Mouse (Mus musculus) small intestine, adult 2 months (tissue): ENCODE measurements at regions not wholly inside any gene's neighbourhood (a gene's known extent, or its start where the extent isn't known, plus 50 kb on each side); places are given as distances from the start of the nearest gene placed in this dataset.
"Not testable (repeated sequence)": the region's sequence is repeated elsewhere in the genome, so short reads cannot be mapped to it uniquely, and the experiment has no call there.

Experiments used
- H3K27ac ChIP-seq: fragments of 200-500 bp; 2 replicates; pipeline ENCODE4 v1.5.1; 2012; ENCODE audit warnings: low read depth, low read length, control low read depth, inconsistent platforms; ENCODE audit not compliant: insufficient read depth
- H3K27me3 ChIP-seq: fragments of 200-500 bp; 2 replicates; pipeline ENCODE4 v1.6.1; 2012; ENCODE audit warnings: mild to moderate bottlenecking, moderate library complexity, low read length, inconsistent platforms; ENCODE audit not compliant: control insufficient read depth, insufficient read depth
- H3K36me3 ChIP-seq: fragments of 200-500 bp; 2 replicates; pipeline ENCODE4 v1.6.1; 2012; ENCODE audit warnings: mild to moderate bottlenecking, low read length, control low read depth, inconsistent platforms; ENCODE audit not compliant: control insufficient read depth, insufficient read depth
- H3K4me1 ChIP-seq: fragments of 200-500 bp; 2 replicates; pipeline ENCODE4 v1.6.1; 2012; ENCODE audit warnings: low read length, inconsistent platforms, mixed read lengths; ENCODE audit not compliant: control insufficient read depth, insufficient read depth, insufficient read length
- H3K4me3 ChIP-seq: fragments of 200-500 bp; 2 replicates; pipeline ENCODE4 v1.5.1; 2012; ENCODE audit warnings: low read depth, mild to moderate bottlenecking, control low read depth, inconsistent platforms, low read length, moderate library complexity
- CTCF ChIP-seq: fragments of 200-500 bp; IDR thresholded peaks from 2 replicates; pipeline ENCODE4 v1.5.1; 2012; ENCODE audit warnings: low read depth, mild to moderate bottlenecking, control low read depth, inconsistent platforms, low read length, moderate library complexity, mixed read lengths; ENCODE audit not compliant: insufficient replicate concordance, insufficient read length; ENCODE audit errors: extremely low read depth
- POLR2A ChIP-seq: fragments of 200-500 bp; IDR thresholded peaks from 2 replicates; pipeline ENCODE4 v1.6.1; 2012; ENCODE audit warnings: low read depth, mild to moderate bottlenecking, control low read depth, inconsistent platforms, low read length, moderate library complexity
- WGBS: fragments of 180-500 bp; shearing (Covaris S2); methylation state at CpG from one replicate; pipeline ENCODE4 v1.1.7; 2018; 5-methylcytosine and 5-hydroxymethylcytosine counted together

DNA sequence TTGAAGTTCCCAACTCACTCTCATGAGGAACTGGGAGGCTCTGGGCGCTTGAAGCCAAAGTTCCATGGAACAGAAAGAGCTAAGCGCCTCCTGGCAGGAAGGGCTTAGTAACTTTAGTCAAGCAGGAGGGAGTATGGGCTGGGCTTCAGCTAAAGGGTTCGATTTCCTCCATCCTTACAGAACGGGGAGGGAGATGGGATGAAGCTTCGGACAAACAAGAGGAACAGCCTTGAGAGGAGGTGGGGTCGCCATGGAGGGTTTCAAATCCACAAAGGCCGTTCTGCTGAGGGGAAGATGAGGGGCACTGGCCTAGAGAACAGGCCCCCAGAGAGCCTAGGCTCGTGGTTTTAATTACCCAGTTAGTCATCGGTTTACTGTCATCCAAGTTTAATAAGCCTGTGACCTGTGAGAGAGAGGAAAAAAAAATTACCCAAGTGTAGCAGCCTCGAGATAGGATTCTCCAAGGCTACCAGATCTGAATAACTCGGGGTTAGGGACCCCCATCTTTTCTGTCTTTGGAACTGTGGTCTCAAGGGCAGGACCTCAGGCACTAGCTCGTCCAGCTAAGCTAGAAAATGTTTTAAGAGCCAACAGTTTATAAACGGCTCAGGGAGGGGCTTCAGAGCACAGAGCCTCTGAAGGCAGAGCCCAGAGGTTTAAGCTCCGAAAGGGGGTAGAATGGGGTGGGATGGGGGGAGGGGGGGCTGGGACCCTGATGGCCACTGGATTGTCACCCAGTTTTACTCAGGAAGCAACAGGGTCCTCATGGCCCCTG, 102.1 kb upstream of the Gm9887 start:
- H3K4me1 ChIP-seq: peaks cover 9% of the 10 kb centered on the region
- TF ChIP-seq CTCF (no peak), POLR2A (no peak)
- H3K27ac ChIP-seq: peak overlapping the region; percentile 75
- 63% methylated on average over 14 of the region's 14 CpGs for WGBS
- no peaks in the 10 kb centered on the region for H3K27me3 ChIP-seq
- H3K36me3 ChIP-seq: no peaks in the 10 kb centered on the region
- peak overlapping the region; percentile 40 for H3K4me3 ChIP-seq

- WGBS: 88% methylated on average over 13 of the region's 13 CpGs
- H3K4me1 ChIP-seq: peaks cover 9% of the 10 kb centered on the region
- H3K27me3 ChIP-seq: no peaks in the 10 kb centered on the region
- H3K27ac ChIP-seq: peak overlapping the region; percentile 17; the same call in 1 of the 2 replicates
- H3K36me3 ChIP-seq: no peaks in the 10 kb centered on the region
- H3K4me3 ChIP-seq: no peak overlapping the region
- TF ChIP-seq CTCF (no peak), POLR2A (no peak)
Measured at GRCm38 (mm10) chr12:69473379-69474057, 101.3 kb upstream of the Gm9887 start.

DNA sequence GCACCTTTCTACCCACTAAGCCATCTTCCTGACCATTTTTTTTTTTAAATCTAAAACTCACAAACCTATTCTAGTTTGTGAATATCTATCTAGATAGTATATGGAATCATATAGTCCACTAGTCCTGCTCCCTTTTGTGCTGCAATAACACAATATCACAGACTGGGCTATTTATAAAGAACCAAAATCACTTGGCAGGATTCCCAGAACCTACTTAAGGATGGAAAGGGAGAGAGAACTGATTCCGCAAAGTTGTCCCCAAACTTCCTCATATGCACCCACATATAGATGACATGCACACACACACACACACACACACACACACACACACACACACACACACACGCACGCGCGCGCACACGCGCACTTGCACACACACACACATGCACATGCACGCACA, 100.7 kb upstream of the Gm9887 start:
- H3K27ac ChIP-seq: 0 out of 2 replicates have a peak overlapping the region, but pooled peaks have one; percentile 36
- 82% methylated on average over 9 of the region's 9 CpGs for WGBS
- no peak for TF ChIP-seq CTCF
- no peak for TF ChIP-seq POLR2A
- H3K27me3 ChIP-seq: no peaks in the 10 kb centered on the region
- peaks cover 9% of the 10 kb centered on the region for H3K4me1 ChIP-seq
- no peak overlapping the region for H3K4me3 ChIP-seq
- no peaks in the 10 kb centered on the region for H3K36me3 ChIP-seq

- Histone ChIP-seq H3K4me1 (peaks cover 9% of the 10 kb centered on the region), H3K27ac (peak overlapping the region; percentile 63; the same call in 1 of the 2 replicates), H3K27me3 (no peaks in the 10 kb centered on the region), H3K4me3 (no peak overlapping the region), H3K36me3 (no peaks in the 10 kb centered on the region)
- TF ChIP-seq CTCF (no peak), POLR2A (no peak)
- 73% methylated on average over 5 of the region's 5 CpGs for WGBS
Measured at GRCm38 (mm10) chr12:69471876-69472275, 99.6 kb upstream of the Gm9887 start.

DNA sequence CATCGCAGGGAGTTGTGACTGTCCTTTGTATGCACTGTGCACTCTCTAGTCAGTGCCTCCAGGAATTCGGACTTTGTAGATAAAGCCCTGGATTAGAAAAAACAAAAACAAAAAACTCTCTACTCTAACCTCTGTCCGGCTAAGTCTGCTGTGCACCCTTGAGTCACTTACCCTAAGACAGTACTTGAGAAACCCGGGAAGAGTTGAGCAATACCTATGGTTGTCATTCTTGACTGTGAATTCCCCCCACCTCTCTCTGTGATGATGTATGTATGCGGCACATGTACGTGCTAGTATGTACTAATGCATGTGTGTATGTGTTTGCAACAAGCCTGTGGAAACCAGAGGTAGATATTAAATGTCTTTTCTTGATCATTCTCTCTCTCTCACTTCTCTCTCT, 96.7 kb upstream of the Gm9887 start:
- Histone ChIP-seq H3K27me3 (no peaks in the 10 kb centered on the region), H3K36me3 (no peaks in the 10 kb centered on the region), H3K27ac (no peak overlapping the region), H3K4me1 (peaks cover 7% of the 10 kb centered on the region), H3K4me3 (no peak overlapping the region)
- no peak for TF ChIP-seq POLR2A
- no peak for TF ChIP-seq CTCF
- WGBS: 78% methylated on average over 6 of the region's 6 CpGs

- no peaks in the 10 kb centered on the region for H3K36me3 ChIP-seq
- 76% methylated on average over 4 of the region's 4 CpGs for WGBS
- no peak for TF ChIP-seq CTCF
- TF ChIP-seq POLR2A: no peak
- no peaks in the 10 kb centered on the region; the same call in 1 of the 2 replicates for H3K4me1 ChIP-seq
- H3K4me3 ChIP-seq: no peak overlapping the region
- no peak overlapping the region for H3K27ac ChIP-seq
- no peaks in the 10 kb centered on the region for H3K27me3 ChIP-seq
Measured at GRCm38 (mm10) chr12:69467363-69467762, 95.1 kb upstream of the Gm9887 start.

GRCm38 (mm10) chr12:69464906-69465305, 92.6 kb upstream of the Gm9887 start:
- TF ChIP-seq POLR2A: no peak
- TF ChIP-seq CTCF: no peak
- Histone ChIP-seq H3K36me3 (no peaks in the 10 kb centered on the region), H3K27ac (no peak overlapping the region), H3K27me3 (no peaks in the 10 kb centered on the region), H3K4me1 (no peaks in the 10 kb centered on the region), H3K4me3 (no peak overlapping the region)
- 30% methylated on average over 8 of the region's 8 CpGs for WGBS

DNA sequence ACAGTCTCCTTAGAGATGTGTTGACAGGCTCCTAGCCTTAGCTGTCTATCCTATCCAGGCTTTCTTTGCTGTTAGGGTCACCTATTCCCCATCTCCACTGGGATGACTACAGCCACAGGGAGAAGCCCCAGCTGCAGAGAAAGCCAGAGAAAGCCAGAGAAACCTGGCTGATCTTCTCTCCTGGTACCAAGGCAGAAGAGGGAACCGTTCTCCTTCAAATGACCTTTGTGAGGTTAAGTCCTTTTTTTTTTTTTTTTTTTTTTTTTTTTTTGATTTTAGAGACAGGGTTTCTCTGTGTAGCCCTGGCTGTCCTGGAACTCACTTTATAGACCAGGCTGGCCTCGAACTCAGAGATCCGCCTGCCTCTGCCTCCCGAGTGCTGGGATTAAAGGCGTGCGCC, 91.1 kb upstream of the Gm9887 start:
- WGBS: 95% methylated on average over 6 of the region's 6 CpGs

More for the DNA sequence above, 91.1 kb upstream of the Gm9887 start:
- not testable (repeated sequence) for H3K4me3 ChIP-seq, H3K27me3 ChIP-seq, H3K27ac ChIP-seq, H3K4me1 ChIP-seq, H3K36me3 ChIP-seq
